Mouse (Mus musculus) cerebellum, postnatal 14 days (tissue): Measurements from ENCODE around the gene Wipi1.
"Not testable (repeated sequence)": the region's sequence is repeated elsewhere in the genome, so short reads cannot be mapped to it uniquely, and the experiment has no call there.

Source experiments
- DNase-seq, 2 experiments: peaks; one replicate each; pipeline ENCODE4 v3.0.0; 2021; ENCODE audit warnings: mixed read lengths in 2 of 2

Gene Wipi1

GRCm38 (mm10) chr11:109611303-109612149 lies at the start of gene Wipi1:
Gene Wipi1 (minus strand): TSS chr11:109611967.
- DNase-seq: peak; percentile 99 to 100

GRCm38 (mm10) chr11:109660526-109660925 lies 48.8 kb upstream of the Wipi1 start:
- not testable (repeated sequence) for DNase-seq

- DNase-seq: no peak
Measured at GRCm38 (mm10) chr11:109656232-109656631, 44.5 kb upstream of the Wipi1 start.

- no peak for DNase-seq
Measured at GRCm38 (mm10) chr11:109654581-109654980, 42.8 kb upstream of the Wipi1 start.

GRCm38 (mm10) chr11:109653201-109653600 lies 41.4 kb upstream of the Wipi1 start:
- no peak for DNase-seq

GRCm38 (mm10) chr11:109652505-109652904 lies 40.7 kb upstream of the Wipi1 start:
- DNase-seq: no peak

GRCm38 (mm10) chr11:109651566-109652024 lies 39.8 kb upstream of the Wipi1 start:
- peak; percentile 40 to 49 for DNase-seq

- peak; percentile 95 to 97 for DNase-seq
Measured at GRCm38 (mm10) chr11:109650788-109651565, 39.2 kb upstream of the Wipi1 start.

- DNase-seq: peak; percentile 93 to 94
Measured at GRCm38 (mm10) chr11:109649975-109650701, 38.4 kb upstream of the Wipi1 start.

- peak; percentile 55 to 56 for DNase-seq
Measured at GRCm38 (mm10) chr11:109649206-109649605, 37.4 kb upstream of the Wipi1 start, which contains the start of gene Prkar1a. Gene Prkar1a (plus strand): TSS chr11:109649405.

GRCm38 (mm10) chr11:109648510-109648909 lies 36.7 kb upstream of the Wipi1 start:
- peak; percentile 71 to 80 for DNase-seq

- DNase-seq: no peak
Measured at GRCm38 (mm10) chr11:109641498-109642222, 29.9 kb upstream of the Wipi1 start.

GRCm38 (mm10) chr11:109635871-109636395 lies 24.2 kb upstream of the Wipi1 start:
- DNase-seq: no peak

GRCm38 (mm10) chr11:109634928-109635327 lies 23.2 kb upstream of the Wipi1 start:
- DNase-seq: no peak

- peak; percentile 59 to 66 for DNase-seq
Measured at GRCm38 (mm10) chr11:109629021-109629521, 17.3 kb upstream of the Wipi1 start.

- DNase-seq: no peak
Measured at GRCm38 (mm10) chr11:109628099-109628498, 16.3 kb upstream of the Wipi1 start.

GRCm38 (mm10) chr11:109627648-109628047 lies 15.9 kb upstream of the Wipi1 start:
- DNase-seq: peak in 1 of 2 experiments; percentile 59

- no peak for DNase-seq
Measured at GRCm38 (mm10) chr11:109623238-109623637, 11.5 kb upstream of the Wipi1 start.

- DNase-seq: peak in 1 of 2 experiments; percentile 22
Measured at GRCm38 (mm10) chr11:109622518-109623037, 10.8 kb upstream of the Wipi1 start.

- peak; percentile 81 to 86 for DNase-seq
Measured at GRCm38 (mm10) chr11:109621183-109621582, 9.4 kb upstream of the Wipi1 start.

- no peak for DNase-seq
Measured at GRCm38 (mm10) chr11:109620356-109620755, 8.6 kb upstream of the Wipi1 start.
